Mouse (Mus musculus) adrenal gland, adult 8-10 months (tissue): ENCODE measurements around the gene Six6. TPM values are rescaled to one million over a fixed set of nuclear protein-coding genes. Genes with fewer than 3 reads are reported as not detected.

Experiments
- DNase-seq: peaks from one replicate; pipeline ENCODE4 v3.0.0; 2022
- total RNA-seq, 4 experiments: library from RNA; stranded (reverse); gene quantifications; 2 replicates each; pipeline ENCODE4 v1.2.4; 2022

Six6 gene
- total RNA-seq, 4 experiments from 2014 or later = not detected

GRCm38 (mm10) chr12:72957829-72958424, 18.2 kb downstream of the Six6 start:
- DNase-seq = no peak

GRCm38 (mm10) chr12:72958446-72958845, 18.8 kb downstream of the Six6 start:
- DNase-seq = no peak

- no peak for DNase-seq
These were observed 23.1 kb downstream of the Six6 start for GRCm38 (mm10) chr12:72962761-72963160.

- DNase-seq = no peak
These were observed 27.8 kb downstream of the Six6 start for GRCm38 (mm10) chr12:72967541-72967940.

- DNase-seq = no peak
These were observed 30.9 kb downstream of the Six6 start for GRCm38 (mm10) chr12:72970620-72971019.

GRCm38 (mm10) chr12:72973161-72973560, 33.5 kb downstream of the Six6 start:
- DNase-seq = no peak

- DNase-seq = no peak
These were observed 36.5 kb downstream of the Six6 start for GRCm38 (mm10) chr12:72976172-72976571.

- peak; percentile 47 for DNase-seq
These were observed 37.0 kb downstream of the Six6 start for GRCm38 (mm10) chr12:72976718-72977117.

- no peak for DNase-seq
These were observed 38.2 kb downstream of the Six6 start for GRCm38 (mm10) chr12:72977851-72978250.

GRCm38 (mm10) chr12:72979236-72979635, 39.5 kb downstream of the Six6 start:
- no peak for DNase-seq

GRCm38 (mm10) chr12:72982616-72983015, 42.9 kb downstream of the Six6 start:
- DNase-seq = no peak

GRCm38 (mm10) chr12:72983071-72983857, 43.6 kb downstream of the Six6 start:
- DNase-seq = peak; percentile 41

Other genes starting within 250 kb of the Six6 start
- 100 to 1,000 TPM; 249 to 301 (median 265) TPM for gene Ppm1a, start 182.4 kb upstream of the Six6 start, total RNA-seq
- under 1 TPM in 3 of 4 experiments, not detected in 1; 0.24 to 0.49 (median 0.28) TPM for gene 4930447C04Rik, start 882 bp downstream of the Six6 start, total RNA-seq
- gene Six1, start 114.0 kb downstream of the Six6 start, total RNA-seq = 1 to 10 TPM in 3 of 4 experiments, under 1 TPM in 1; 0.94 to 2.3 (median 1.3) TPM
- 1 to 10 TPM in 2 of 4 experiments, under 1 TPM in 2; 0.94 to 1.4 (median 1.0) TPM for gene Six4, start 173.6 kb downstream of the Six6 start, total RNA-seq
- gene Mnat1, start 183.8 kb downstream of the Six6 start, total RNA-seq = 10 to 100 TPM; 21.1 to 29.8 (median 24.7) TPM